In genomic region chr10:61374076-61374475, GRCm38 (mm10) we compare ENCODE assay signal across 8 mouse cellular contexts. TPM values are rescaled to one million over a fixed set of nuclear protein-coding genes. Genes with fewer than 3 reads are reported as not detected.
DNase-seq lines count a peak whose midpoint lies in the region; ATAC-seq and TF ChIP-seq lines count a peak whose summit lies in the region.
"Had no signal": no experiment of that assay in that cellular context is flagged by ENCODE, and none has a peak within 500 bp of the region (broad histone marks: within the 10 kb centered on the region; RNA-seq: fewer than 3 reads in every experiment).

No protein-coding gene starts in this region.

- TF ChIP-seq CTCF in liver, adult 2 months (IDR thresholded peaks at IDR 0.05; ENCODE audit: low read depth, low read length), result no peak
- TF ChIP-seq CTCF in left cerebral cortex, adult 2 months (IDR thresholded peaks at IDR 0.05), result no peak

- peaks cover 78% of the 10 kb centered on the region for H3K4me1 ChIP-seq in heart, embryonic 10.5 days
- peaks cover 11% of the 10 kb centered on the region for H3K4me1 ChIP-seq in liver, adult 2 months (ENCODE audit: control insufficient read depth, insufficient read depth, low read length)
- H3K4me1 ChIP-seq in forebrain, embryonic 13.5 days, result peaks cover 8% of the 10 kb centered on the region

- no peak overlapping the region for H3K4me3 ChIP-seq in heart, embryonic 10.5 days
- no peak overlapping the region for H3K4me3 ChIP-seq in liver, adult 2 months (ENCODE audit: insufficient read depth, low read depth, low read length)
- no peak overlapping the region for H3K4me3 ChIP-seq in forebrain, embryonic 13.5 days
- no peak overlapping the region for H3K4me3 ChIP-seq in left cerebral cortex, adult 2 months
- H3K4me3 ChIP-seq: neural tube, embryonic 12.5 days had no signal

- H3K27me3 ChIP-seq in heart, embryonic 10.5 days (ENCODE audit: insufficient read depth, poor library complexity, severe bottlenecking), result 0 out of 2 replicates have a peak, but pooled peaks cover 3% of the 10 kb centered on the region
- H3K27me3 ChIP-seq in liver, adult 2 months (ENCODE audit: control insufficient read depth, insufficient read depth, low read length), result no peaks in the 10 kb centered on the region
- no peaks in the 10 kb centered on the region for H3K27me3 ChIP-seq in forebrain, embryonic 13.5 days
- H3K27me3 ChIP-seq: neural tube, embryonic 12.5 days had no signal

- H3K4me2 ChIP-seq in forebrain, embryonic 13.5 days, result no peak overlapping the region
- H3K4me2 ChIP-seq: neural tube, embryonic 12.5 days had no signal

- no peak overlapping the region for H3K9ac ChIP-seq in liver, adult 2 months (ENCODE audit: low read depth, low read length)
- no peak overlapping the region for H3K9ac ChIP-seq in forebrain, embryonic 13.5 days
- H3K9ac ChIP-seq: neural tube, embryonic 12.5 days had no signal

- peaks cover 10% of the 10 kb centered on the region for H3K36me3 ChIP-seq in heart, embryonic 10.5 days
- H3K36me3 ChIP-seq in liver, adult 2 months (ENCODE audit: control insufficient read depth, insufficient read depth, low read length), result no peaks in the 10 kb centered on the region
- no peaks in the 10 kb centered on the region for H3K36me3 ChIP-seq in forebrain, embryonic 13.5 days (ENCODE audit: poor library complexity, severe bottlenecking)
- H3K36me3 ChIP-seq: neural tube, embryonic 12.5 days had no signal

- WGBS in heart, embryonic 10.5 days, result 22% methylated on average over 4 of the region's 4 CpGs
- 38% methylated on average over 4 of the region's 4 CpGs for WGBS in liver, adult 2 months
- WGBS in forebrain, embryonic 13.5 days, result 66% methylated on average over 4 of the region's 4 CpGs

- intact Hi-C loops in left cerebral cortex, adult 2 months (cut with DNase I), result no loop called here

- H3K79me2 ChIP-seq in liver, adult 2 months (ENCODE audit: control insufficient read depth, insufficient read depth, low read length), result peaks cover 29% of the 10 kb centered on the region

- H3K9me3 ChIP-seq in heart, embryonic 10.5 days, result no peaks in the 10 kb centered on the region
- H3K9me3 ChIP-seq in forebrain, embryonic 13.5 days (replicated peaks), result 0 out of 2 replicates have a peak, but pooled peaks cover 3% of the 10 kb centered on the region
- H3K9me3 ChIP-seq: neural tube, embryonic 12.5 days had no signal

- DNase-seq in spleen, postnatal 36 days (ENCODE audit: low spot score in 2 of 2), result peak; percentile 15 to 37
- no peak for DNase-seq in spleen, adult 12 weeks (ENCODE audit: low spot score)
- no peak for DNase-seq in heart, embryonic 10.5 days (ENCODE audit: low spot score)
- DNase-seq in liver, adult 2 months (ENCODE audit: extremely low read depth, low read depth, low spot score), result peak; percentile 33
- no peak for DNase-seq in left cerebral cortex, adult 2 months (ENCODE audit: extremely low spot score in 1 of 2, low spot score in 2 of 2)

- H3K27ac ChIP-seq in heart, embryonic 10.5 days, result peak overlapping the region; percentile 0; the same call in 1 of the 2 replicates
- H3K27ac ChIP-seq in liver, adult 2 months (replicated peaks; ENCODE audit: insufficient read depth, low read depth, low read length), result no peak overlapping the region; the same call in 1 of the 2 replicates
- no peak overlapping the region for H3K27ac ChIP-seq in forebrain, embryonic 13.5 days
- H3K27ac ChIP-seq in left cerebral cortex, adult 2 months, result no peak overlapping the region; the same call in 1 of the 2 replicates
- H3K27ac ChIP-seq: neural tube, embryonic 12.5 days had no signal

- TF ChIP-seq POLR2A in liver, adult 2 months (IDR thresholded peaks at IDR 0.05; ENCODE audit: extremely low read depth, insufficient read depth, low read length), result no peak

- ATAC-seq in forebrain, embryonic 13.5 days, result no peak
- no peak for ATAC-seq in erythroid progenitor cell, adult 5-6 weeks (replicated peaks; ENCODE audit: low FRiP score, poor library complexity, severe bottlenecking)

RNA-seq across cellular contexts. Expression of gene Pald1, which starts 9.3 kb away (rescaled TPM):
- polyA plus RNA-seq in heart, embryonic 10.5 days (2016; fragmentation: Nextera tagmentation; extraction: Ambion mirVana), result 34.2 and 40.8 TPM in 2 replicates
- total RNA-seq in liver, adult 2 months (2014; rRNA removed), result 7.5 and 8.0 TPM in 2 replicates
- polyA plus RNA-seq in liver, adult 2 months (2012; rRNA removed), result 6.6 and 8.1 TPM in 2 replicates
- 13.2 and 16.3 TPM in 2 replicates for polyA plus RNA-seq in forebrain, embryonic 13.5 days (2015; fragmentation: Nextera tagmentation; extraction: Ambion mirVana)
- total RNA-seq in erythroid progenitor cell, adult 5-6 weeks (2015; ENCODE audit: low replicate concordance), result not detected in 2 replicates
- 0.39 TPM in 1 of 2 replicates, not detected in the other for total RNA-seq in erythroid progenitor cell, adult 5-6 weeks (2017; ENCODE audit: low replicate concordance)
- total RNA-seq in left cerebral cortex, adult 2 months (2021), result 1 to 10 TPM; 8.1 to 8.3 TPM

RNA-seq across cellular contexts. Expression of gene Nodal, which starts 43.7 kb away (rescaled TPM):
- 0.28 TPM in 1 of 2 replicates, not detected in the other for polyA plus RNA-seq in heart, embryonic 10.5 days (2016; fragmentation: Nextera tagmentation; extraction: Ambion mirVana)
- total RNA-seq in liver, adult 2 months (2014; rRNA removed), result 0.18 and 0.27 TPM in 2 replicates
- polyA plus RNA-seq in liver, adult 2 months (2012; rRNA removed), result 0.06 and 0.17 TPM in 2 replicates
- 0.08 TPM in 1 of 2 replicates, not detected in the other for polyA plus RNA-seq in forebrain, embryonic 13.5 days (2015; fragmentation: Nextera tagmentation; extraction: Ambion mirVana)
- total RNA-seq in erythroid progenitor cell, adult 5-6 weeks (2015; ENCODE audit: low replicate concordance), result not detected in 2 replicates
- total RNA-seq in erythroid progenitor cell, adult 5-6 weeks (2017; ENCODE audit: low replicate concordance), result not detected in 2 replicates
- not detected for total RNA-seq in left cerebral cortex, adult 2 months (2021)
- polyA plus RNA-seq: neural tube, embryonic 12.5 days had no signal

Comparison
In these comparisons a context has a peak if more than half of its experiments do, and no peak if none do; other contexts are left out.
1. DNase-seq: peak in spleen, postnatal 36 days (2 of 2) and liver, adult 2 months (single experiment); none in spleen, adult 12 weeks (single experiment), heart, embryonic 10.5 days (single experiment) and left cerebral cortex, adult 2 months (0 of 2).